Mouse (Mus musculus): ENCODE data around the gene Vasn. TPM values are rescaled to one million over a fixed set of nuclear protein-coding genes. Genes with fewer than 3 reads are reported as not detected.

Vasn gene
- total RNA-seq (2021), result 10 to 100 TPM; 11.5 to 13.1 TPM
- long read RNA-seq, experiment 1, partial matches to known transcripts, result 2 of 2 reads
- long read RNA-seq, experiment 1, other reads (novel, unspliced or antisense), result 0 of 2 reads
- long read RNA-seq, experiment 2, transcript Vasn-201 (2 exons, 2,829 nt), result major isoform, 6 of 6 reads
- long read RNA-seq, experiment 2, partial matches to known transcripts, result 0 of 6 reads
- long read RNA-seq, experiment 2, other reads (novel, unspliced or antisense), result 0 of 6 reads

GRCm38 (mm10) chr16:4639831-4640237, at the start of gene Vasn, which contains the start of gene Dnaja3:
TSS of gene Vasn (plus strand) at chr16:4639941.
TSS of gene Dnaja3 (plus strand) at chr16:4639989.
- no peak for TF ChIP-seq CTCF (IDR thresholded peaks at IDR 0.05)
- Histone ChIP-seq H3K4me3 (peak within 1 kb of the TSS; percentile 69), H3K27ac (peak within 1 kb of the TSS; percentile 87)
- intact Hi-C loops (cut with DNase I), result no loop called here
- DNase-seq (ENCODE audit: extremely low spot score in 1 of 2, low spot score in 2 of 2), result peak; percentile 67 to 73

DNA sequence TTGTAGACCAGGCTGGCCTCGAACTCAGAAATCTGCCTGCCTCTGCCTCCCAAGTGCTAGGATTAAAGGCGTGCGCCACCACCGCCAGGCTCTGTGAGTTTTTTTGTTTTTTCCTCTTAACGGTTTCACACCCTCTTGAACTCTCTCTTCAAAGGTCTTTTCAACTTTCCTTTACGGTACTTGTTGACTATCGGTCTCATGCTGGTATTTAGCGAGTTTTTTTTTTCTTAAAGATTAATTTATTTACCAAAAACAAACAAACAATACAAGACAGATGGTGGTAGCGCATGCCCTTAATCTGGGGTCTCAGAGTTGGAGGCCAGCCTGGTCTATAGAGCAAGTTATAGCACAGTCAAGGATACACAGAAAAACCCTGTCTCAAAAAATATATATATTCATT, 49.5 kb upstream of the Vasn start:
- TF ChIP-seq CTCF (IDR thresholded peaks at IDR 0.05), result no peak
- no peak for DNase-seq (ENCODE audit: extremely low spot score in 1 of 2, low spot score in 2 of 2)
- H3K4me3 ChIP-seq, result no peak overlapping the region
- intact Hi-C loops (cut with DNase I), result no loop called here
- no peak overlapping the region for H3K27ac ChIP-seq

GRCm38 (mm10) chr16:4592909-4593875, 46.5 kb upstream of the Vasn start:
- peak; percentile 49 to 54 for DNase-seq (ENCODE audit: extremely low spot score in 1 of 2, low spot score in 2 of 2)
- intact Hi-C loops (cut with DNase I), result no loop called here
- Histone ChIP-seq H3K4me3 (peak overlapping the region; percentile 80), H3K27ac (peak overlapping the region; percentile 90)
- peak; percentile 58 for TF ChIP-seq CTCF (IDR thresholded peaks at IDR 0.05)

GRCm38 (mm10) chr16:4593971-4594813, 45.5 kb upstream of the Vasn start, which contains the start of gene Glis2:
TSS of gene Glis2 (plus strand) at chr16:4594713.
- TF ChIP-seq CTCF (IDR thresholded peaks at IDR 0.05), result no peak
- peak within 1 kb of the TSS; percentile 90 for H3K27ac ChIP-seq
- peak within 1 kb of the TSS; percentile 80 for H3K4me3 ChIP-seq
- intact Hi-C loops (cut with DNase I), result no loop called here
- DNase-seq (ENCODE audit: extremely low spot score in 1 of 2, low spot score in 2 of 2), result peak; percentile 45 to 52

DNA sequence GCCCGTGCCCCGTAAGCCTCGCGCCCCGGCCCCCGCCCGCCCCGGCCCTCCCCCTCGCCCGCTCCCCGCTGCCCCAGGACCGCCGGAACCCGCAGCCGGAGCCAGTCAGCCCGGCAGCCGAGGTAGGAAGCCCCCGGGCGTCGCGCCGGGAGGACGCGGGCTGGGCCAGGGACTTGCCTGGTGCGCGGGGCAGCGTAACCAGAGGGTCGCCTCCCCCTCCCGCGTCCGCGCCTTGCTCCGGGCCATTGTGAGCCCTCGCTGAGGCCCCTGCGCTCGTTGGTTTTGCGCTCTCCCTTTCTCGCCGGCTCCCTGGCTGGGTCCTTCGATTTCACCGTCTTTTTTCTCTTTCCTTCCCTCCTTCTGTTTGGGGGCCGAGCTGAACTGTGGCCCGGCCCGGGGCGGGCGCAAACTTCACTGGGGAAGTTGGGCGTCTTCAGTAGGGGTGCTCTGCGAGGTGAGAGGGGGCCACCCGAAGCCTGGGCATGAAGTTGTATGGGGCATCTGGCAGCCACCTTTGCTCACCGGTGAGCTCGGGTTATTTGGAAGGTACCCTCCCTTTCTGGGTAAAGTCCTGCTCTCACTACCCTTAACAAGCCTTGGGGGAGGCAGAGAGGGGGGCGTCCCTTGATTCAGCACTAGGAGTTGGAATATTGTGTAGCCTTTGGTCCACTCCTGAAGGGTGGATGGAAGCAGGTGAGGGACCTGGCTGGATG, 44.8 kb upstream of the Vasn start:
- intact Hi-C loops (cut with DNase I), result no loop called here
- DNase-seq (ENCODE audit: extremely low spot score in 1 of 2, low spot score in 2 of 2), result no peak
- Histone ChIP-seq H3K4me3 (peak overlapping the region; percentile 80), H3K27ac (peak overlapping the region; percentile 90)
- TF ChIP-seq CTCF (IDR thresholded peaks at IDR 0.05), result no peak

- peak in 1 of 2 experiments; percentile 36 for DNase-seq (ENCODE audit: extremely low spot score in 1 of 2, low spot score in 2 of 2)
- Histone ChIP-seq H3K4me3 (peak overlapping the region; percentile 80), H3K27ac (peak overlapping the region; percentile 90; the same call in 1 of the 2 replicates)
- intact Hi-C loops (cut with DNase I), result no loop called here
- no peak for TF ChIP-seq CTCF (IDR thresholded peaks at IDR 0.05)
Observed at GRCm38 (mm10) chr16:4595527-4595963, 44.2 kb upstream of the Vasn start.

GRCm38 (mm10) chr16:4596141-4596728, 43.5 kb upstream of the Vasn start:
- Histone ChIP-seq H3K4me3 (peak overlapping the region; percentile 80), H3K27ac (peak overlapping the region; percentile 47; the same call in 1 of the 2 replicates)
- no peak for DNase-seq (ENCODE audit: extremely low spot score in 1 of 2, low spot score in 2 of 2)
- intact Hi-C loops (cut with DNase I), result no loop called here
- no peak for TF ChIP-seq CTCF (IDR thresholded peaks at IDR 0.05)

GRCm38 (mm10) chr16:4596836-4597235, 42.9 kb upstream of the Vasn start:
- TF ChIP-seq CTCF (IDR thresholded peaks at IDR 0.05), result no peak
- no peak overlapping the region for H3K27ac ChIP-seq
- intact Hi-C loops (cut with DNase I), result no loop called here
- DNase-seq (ENCODE audit: extremely low spot score in 1 of 2, low spot score in 2 of 2), result no peak
- no peak overlapping the region for H3K4me3 ChIP-seq

GRCm38 (mm10) chr16:4597296-4597695, 42.4 kb upstream of the Vasn start:
- DNase-seq (ENCODE audit: extremely low spot score in 1 of 2, low spot score in 2 of 2), result peak in 1 of 2 experiments; percentile 5
- intact Hi-C loops (cut with DNase I), result no loop called here
- no peak overlapping the region for H3K4me3 ChIP-seq
- TF ChIP-seq CTCF (IDR thresholded peaks at IDR 0.05), result no peak
- no peak overlapping the region for H3K27ac ChIP-seq

DNA sequence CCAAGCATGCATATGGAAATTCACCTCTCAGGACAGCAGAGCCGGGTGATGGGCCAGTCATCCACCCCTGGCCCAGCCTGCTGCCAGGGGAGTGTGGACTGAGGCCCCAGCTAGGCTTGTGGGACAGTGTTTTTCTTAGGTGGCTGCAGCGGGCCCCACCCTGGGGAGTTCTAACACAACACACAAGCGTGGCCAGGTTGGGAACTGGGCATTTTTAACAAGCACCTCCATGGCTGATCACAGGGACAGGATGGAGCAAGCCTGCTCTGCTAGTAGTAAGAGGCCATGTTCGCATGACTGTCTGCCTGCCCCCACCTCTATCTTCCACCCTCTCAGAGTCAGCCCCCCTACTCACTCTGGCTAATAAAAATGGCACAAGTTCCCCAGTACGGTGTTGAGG, 41.7 kb upstream of the Vasn start:
- H3K4me3 ChIP-seq, result no peak overlapping the region
- H3K27ac ChIP-seq, result no peak overlapping the region
- intact Hi-C loops (cut with DNase I), result no loop called here
- TF ChIP-seq CTCF (IDR thresholded peaks at IDR 0.05), result no peak
- peak in 1 of 2 experiments; percentile 7 for DNase-seq (ENCODE audit: extremely low spot score in 1 of 2, low spot score in 2 of 2)

All from left cerebral cortex, adult 2 months (tissue).